Mouse (Mus musculus) forelimb bud, embryonic 11.5 days (tissue): ENCODE results near the gene Dse.

ENCODE experiments used
- DNase-seq: peaks from one replicate; pipeline ENCODE4 v3.0.0-alpha.2; 2012; ENCODE audit warnings: low read depth, low spot score

Gene Dse

GRCm38 (mm10) chr10:34128391-34128790, 79.1 kb downstream of the Dse start:
- DNase-seq, result no peak

- peak; percentile 49 for DNase-seq
These were observed 79.8 kb downstream of the Dse start, which contains the start of gene Calhm6 for GRCm38 (mm10) chr10:34127392-34128378. TSS of gene Calhm6 (minus strand) at chr10:34127984.

- no peak for DNase-seq
These were observed 89.1 kb downstream of the Dse start for GRCm38 (mm10) chr10:34118421-34118820.

- no peak for DNase-seq
These were observed 89.7 kb downstream of the Dse start for GRCm38 (mm10) chr10:34117770-34118169.

- DNase-seq, result no peak
These were observed 90.4 kb downstream of the Dse start for GRCm38 (mm10) chr10:34117131-34117530.

GRCm38 (mm10) chr10:34111964-34112738, 95.4 kb downstream of the Dse start:
- peak; percentile 17 for DNase-seq

- no peak for DNase-seq
These were observed 96.6 kb downstream of the Dse start for GRCm38 (mm10) chr10:34110863-34111465.
